Mouse (Mus musculus) induced T-regulatory cell, adult 2 months (primary cell): ENCODE data around the gene Parva.

Experiments used
- DNase-seq: peaks from one replicate; pipeline ENCODE4 v3.0.0-alpha.2; 2012; ENCODE audit warnings: low read depth

Parva gene

GRCm38 (mm10) chr7:112426811-112427210 lies 494 bp upstream of the Parva start:
- DNase-seq: no peak

- DNase-seq: no peak
Observed at GRCm38 (mm10) chr7:112428158-112428535, 842 bp downstream of the Parva start.

- no peak for DNase-seq
Observed at GRCm38 (mm10) chr7:112439846-112440245, 12.5 kb downstream of the Parva start.

GRCm38 (mm10) chr7:112444152-112444984 lies 17.1 kb downstream of the Parva start:
- DNase-seq: no peak

- DNase-seq: no peak
Observed at GRCm38 (mm10) chr7:112444985-112445367, 17.7 kb downstream of the Parva start.

GRCm38 (mm10) chr7:112446498-112446897 lies 19.2 kb downstream of the Parva start:
- DNase-seq: no peak

GRCm38 (mm10) chr7:112449954-112450700 lies 22.8 kb downstream of the Parva start:
- DNase-seq: no peak

GRCm38 (mm10) chr7:112452471-112452870 lies 25.2 kb downstream of the Parva start:
- no peak for DNase-seq

GRCm38 (mm10) chr7:112453805-112454214 lies 26.5 kb downstream of the Parva start:
- no peak for DNase-seq

GRCm38 (mm10) chr7:112454380-112454779 lies 27.1 kb downstream of the Parva start:
- DNase-seq: no peak

- DNase-seq: no peak
Observed at GRCm38 (mm10) chr7:112454951-112455350, 27.6 kb downstream of the Parva start.

GRCm38 (mm10) chr7:112455566-112456110 lies 28.3 kb downstream of the Parva start:
- no peak for DNase-seq

GRCm38 (mm10) chr7:112457373-112457772 lies 30.1 kb downstream of the Parva start:
- no peak for DNase-seq

GRCm38 (mm10) chr7:112457920-112458319 lies 30.6 kb downstream of the Parva start:
- no peak for DNase-seq

- DNase-seq: no peak
Observed at GRCm38 (mm10) chr7:112458440-112458839, 31.1 kb downstream of the Parva start.

GRCm38 (mm10) chr7:112463074-112463473 lies 35.8 kb downstream of the Parva start:
- DNase-seq: no peak

GRCm38 (mm10) chr7:112465920-112466319 lies 38.6 kb downstream of the Parva start:
- DNase-seq: no peak

- no peak for DNase-seq
Observed at GRCm38 (mm10) chr7:112466786-112467185, 39.5 kb downstream of the Parva start.

GRCm38 (mm10) chr7:112467687-112468111 lies 40.4 kb downstream of the Parva start:
- no peak for DNase-seq

GRCm38 (mm10) chr7:112469817-112470216 lies 42.5 kb downstream of the Parva start:
- peak; percentile 49 for DNase-seq

- no peak for DNase-seq
Observed at GRCm38 (mm10) chr7:112471316-112471715, 44.0 kb downstream of the Parva start.

GRCm38 (mm10) chr7:112472024-112472707 lies 44.9 kb downstream of the Parva start:
- no peak for DNase-seq
